Mouse (Mus musculus) thymus, adult 2 months (tissue): ENCODE data around the gene Arhgef28. TPM values are rescaled to one million over a fixed set of nuclear protein-coding genes. Genes with fewer than 3 reads are reported as not detected.
"Not testable (repeated sequence)": the region's sequence is repeated elsewhere in the genome, so short reads cannot be mapped to it uniquely, and the experiment has no call there.

Source experiments
- DNase-seq: peaks from one replicate; pipeline ENCODE4 v3.0.0; 2021
- H3K27ac ChIP-seq: fragments of 200-500 bp; 2 replicates; pipeline ENCODE4 v1.5.1; 2012; ENCODE audit warnings: low read length, control low read depth; ENCODE audit not compliant: control insufficient read depth, insufficient read depth
- H3K27me3 ChIP-seq: fragments of 200-500 bp; 2 replicates; pipeline ENCODE4 v1.6.1; 2012; ENCODE audit warnings: mild to moderate bottlenecking, low read length, moderate library complexity, mixed read lengths; ENCODE audit not compliant: control insufficient read depth, insufficient read depth
- H3K36me3 ChIP-seq: fragments of 200-500 bp; 2 replicates; pipeline ENCODE4 v1.6.1; 2012; ENCODE audit warnings: mild to moderate bottlenecking, low read length, moderate library complexity; ENCODE audit not compliant: control insufficient read depth, insufficient read depth
- H3K4me1 ChIP-seq: fragments of 200-500 bp; replicated peaks from 2 replicates; pipeline ENCODE4 v1.6.1; 2012; ENCODE audit warnings: low read length; ENCODE audit not compliant: control insufficient read depth, insufficient read depth
- H3K4me3 ChIP-seq: fragments of 200-500 bp; 2 replicates; pipeline ENCODE4 v1.5.1; 2012; ENCODE audit warnings: mild to moderate bottlenecking, low read length, control low read depth, moderate library complexity; ENCODE audit not compliant: control insufficient read depth, insufficient read depth
- CTCF ChIP-seq: fragments of 200-500 bp; IDR thresholded peaks from 2 replicates; pipeline ENCODE4 v1.5.1; 2012; ENCODE audit warnings: mild to moderate bottlenecking, control low read depth, low read length, moderate library complexity, borderline replicate concordance; ENCODE audit not compliant: control insufficient read depth, poor library complexity, insufficient read depth; ENCODE audit errors: extremely low read depth
- POLR2A ChIP-seq: fragments of 200-500 bp; IDR thresholded peaks from 2 replicates; pipeline ENCODE4 v1.6.1; 2012; ENCODE audit warnings: mild to moderate bottlenecking, low read length, control low read depth, moderate library complexity; ENCODE audit not compliant: control insufficient read depth, poor library complexity, insufficient read depth; ENCODE audit errors: extremely low read depth
- WGBS: fragments of 180-500 bp; shearing (Covaris S2); methylation state at CpG from one replicate; pipeline ENCODE4 v1.1.7; 2018; 5-methylcytosine and 5-hydroxymethylcytosine counted together
- polyA plus RNA-seq: library from polyadenylated mRNA; depleted of rRNA; stranded (reverse); fragments of >200 nt; gene quantifications from 2 replicates; pipeline ENCODE4 v1.2.3, GENCODE M21; 2012

Arhgef28 gene
- polyA plus RNA-seq, 1 experiment = 2.0 TPM

DNA sequence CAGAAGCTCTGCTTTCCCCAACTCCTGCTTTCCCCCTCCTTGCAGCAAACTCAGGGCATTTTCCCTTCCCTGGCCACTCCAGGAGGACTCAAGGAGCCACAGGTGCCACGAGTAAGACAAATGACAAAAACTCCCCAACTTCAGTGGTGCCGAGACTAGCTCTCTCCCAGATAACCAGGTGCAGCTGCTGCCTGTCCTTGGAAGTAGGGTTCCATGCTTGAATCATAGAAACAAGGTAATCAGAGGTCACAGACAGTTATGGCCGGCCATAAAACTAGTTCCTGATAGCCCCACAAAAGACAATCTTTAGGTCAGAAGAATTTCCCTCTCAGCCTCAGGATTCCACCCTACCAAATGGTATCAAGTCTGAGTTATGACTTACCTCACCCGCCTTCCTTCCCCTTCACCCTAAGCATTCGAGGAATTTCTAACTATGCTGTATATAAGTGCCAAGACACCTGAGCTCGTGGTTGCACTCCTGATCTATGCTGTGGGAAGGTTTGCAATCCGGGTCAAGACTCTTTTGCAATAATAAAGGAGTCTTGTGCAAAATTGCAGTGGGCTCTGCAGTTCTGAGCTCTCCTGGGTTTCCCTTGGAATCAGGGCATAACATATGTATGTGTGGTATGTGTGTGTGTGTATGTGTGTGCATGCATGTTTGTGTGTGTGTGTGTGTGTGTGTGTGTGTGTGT, 93.3 kb downstream of the Arhgef28 start:
- no peak for TF ChIP-seq CTCF
- TF ChIP-seq POLR2A = no peak
- Histone ChIP-seq H3K4me3 (no peak overlapping the region), H3K27ac (no peak overlapping the region), H3K27me3 (no peaks in the 10 kb centered on the region), H3K4me1 (no peaks in the 10 kb centered on the region), H3K36me3 (no peaks in the 10 kb centered on the region)
- WGBS = 77% methylated on average over 7 of the region's 7 CpGs
- no peak for DNase-seq

DNA sequence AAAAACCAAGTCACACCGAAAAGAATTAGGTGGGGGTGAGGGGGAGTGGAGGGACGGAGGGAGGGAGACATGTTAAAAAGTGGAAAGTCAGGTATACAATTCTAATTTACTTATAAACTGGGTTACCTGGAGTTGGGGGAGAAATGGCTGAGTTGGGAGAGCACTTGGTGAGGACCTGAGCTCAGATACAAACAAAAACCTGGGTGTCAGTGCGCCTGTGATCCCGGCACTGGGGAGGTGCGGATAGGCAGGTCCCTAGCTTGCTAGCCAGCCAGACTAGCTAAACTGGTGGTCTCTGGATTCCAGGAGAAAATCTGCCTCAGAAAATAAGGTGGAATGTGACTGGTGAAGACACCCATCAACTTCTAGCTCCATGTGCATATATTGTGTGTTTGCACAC, 94.7 kb downstream of the Arhgef28 start:
- no peak for DNase-seq
- Histone ChIP-seq H3K27ac (no peak overlapping the region), H3K36me3 (no peaks in the 10 kb centered on the region), H3K4me3 (no peak overlapping the region), H3K27me3 (no peaks in the 10 kb centered on the region), H3K4me1 (no peaks in the 10 kb centered on the region)
- 93% methylated on average over 5 of the region's 5 CpGs for WGBS
- TF ChIP-seq CTCF = no peak
- no peak for TF ChIP-seq POLR2A

DNA sequence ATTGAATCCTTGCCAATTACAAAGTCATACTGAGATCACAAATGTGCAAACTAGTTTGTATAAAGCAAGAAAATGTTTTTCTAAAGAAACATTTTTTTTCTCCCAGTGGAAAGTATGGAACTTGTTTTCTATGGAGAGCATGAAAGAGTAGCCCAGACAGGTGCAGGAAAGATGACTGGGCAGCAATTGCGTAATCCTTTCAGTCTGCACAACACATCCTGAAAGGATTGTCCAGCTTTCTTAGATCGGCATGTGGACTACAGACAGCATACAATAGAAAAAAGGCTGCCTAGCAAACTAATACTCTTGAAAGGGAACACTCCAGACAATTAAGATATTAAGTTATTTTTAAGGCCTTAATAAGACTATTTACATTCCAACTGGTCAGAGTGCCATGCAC, 95.2 kb downstream of the Arhgef28 start:
- Histone ChIP-seq H3K4me1 (no peaks in the 10 kb centered on the region), H3K27ac (no peak overlapping the region), H3K4me3 (no peak overlapping the region), H3K36me3 (no peaks in the 10 kb centered on the region), H3K27me3 (no peaks in the 10 kb centered on the region)
- DNase-seq = no peak
- no peak for TF ChIP-seq CTCF
- no peak for TF ChIP-seq POLR2A
- 91% methylated on average over 2 of the region's 2 CpGs for WGBS

DNA sequence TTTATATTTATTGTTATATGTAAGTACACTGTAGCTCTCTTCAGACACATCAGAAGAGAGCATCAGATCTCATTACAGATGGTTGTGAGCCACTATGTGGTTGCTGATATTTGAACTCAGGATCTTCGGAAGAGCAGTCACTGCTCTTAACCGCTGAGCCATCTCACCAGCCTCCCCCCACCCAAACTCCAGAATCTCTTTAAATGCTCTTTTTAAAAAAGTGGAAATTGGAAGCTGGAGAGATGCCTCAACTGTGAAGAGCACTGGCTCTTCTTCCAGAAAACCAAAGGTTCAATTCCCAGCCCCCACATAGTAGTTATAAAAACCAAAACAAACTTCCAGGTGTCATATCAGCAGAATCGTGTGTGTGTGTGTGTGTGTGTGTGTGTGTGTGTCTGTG, 97.8 kb downstream of the Arhgef28 start:
- 98% methylated on average over 3 of the region's 3 CpGs for WGBS
- not testable (repeated sequence) for H3K27me3 ChIP-seq, H3K27ac ChIP-seq, DNase-seq, H3K36me3 ChIP-seq, H3K4me1 ChIP-seq, H3K4me3 ChIP-seq

DNA sequence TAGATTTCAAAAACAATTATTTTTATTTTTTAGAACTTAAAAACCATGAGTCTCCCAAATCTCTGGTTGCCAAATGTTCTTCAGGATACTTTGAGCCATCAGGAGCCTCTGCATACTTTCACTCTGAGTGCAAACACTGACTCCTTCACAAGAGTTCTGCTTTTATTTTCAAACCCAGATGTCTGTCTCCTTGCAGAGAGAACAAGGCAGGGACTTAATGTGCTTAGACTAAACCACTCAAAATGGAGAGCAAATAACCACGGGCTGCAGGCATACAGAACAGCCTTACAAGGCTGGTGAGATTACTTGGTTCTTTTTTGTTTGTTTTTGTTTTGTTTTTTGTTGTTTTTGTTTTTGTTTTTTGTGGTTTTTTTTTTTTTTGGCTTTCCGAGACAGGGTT, 98.6 kb downstream of the Arhgef28 start:
- Histone ChIP-seq H3K27me3 (no peaks in the 10 kb centered on the region), H3K36me3 (no peaks in the 10 kb centered on the region), H3K4me3 (no peak overlapping the region), H3K4me1 (no peaks in the 10 kb centered on the region), H3K27ac (no peak overlapping the region)
- 75% methylated on average over 2 of the region's 2 CpGs for WGBS
- DNase-seq = no peak
- TF ChIP-seq POLR2A = no peak
- no peak for TF ChIP-seq CTCF

DNA sequence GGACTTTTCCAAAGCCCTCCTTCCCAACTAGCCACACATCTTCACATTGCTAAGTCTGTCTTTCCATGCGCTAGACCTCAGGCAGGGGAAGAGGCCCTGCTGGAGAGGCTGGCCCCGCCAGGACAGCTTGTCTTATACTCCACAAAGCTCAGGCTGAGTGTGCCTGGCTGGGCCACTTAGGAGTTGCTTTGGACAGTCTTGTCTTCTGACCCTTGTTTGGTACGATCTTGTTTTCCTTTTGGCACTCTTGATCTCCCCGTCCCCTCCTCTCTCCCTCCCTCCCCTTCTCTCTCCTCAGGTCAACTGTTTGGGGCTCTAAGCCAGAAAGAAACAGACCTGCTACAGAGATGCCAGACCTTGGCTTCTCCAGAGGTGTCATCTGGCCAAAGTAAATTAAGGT, 110.3 kb downstream of the Arhgef28 start:
- Histone ChIP-seq H3K4me3 (no peak overlapping the region), H3K4me1 (no peaks in the 10 kb centered on the region), H3K27me3 (no peaks in the 10 kb centered on the region), H3K36me3 (no peaks in the 10 kb centered on the region), H3K27ac (no peak overlapping the region)
- TF ChIP-seq POLR2A (no peak), CTCF (no peak)
- 88% methylated on average over 4 of the region's 4 CpGs for WGBS
- DNase-seq = no peak

DNA sequence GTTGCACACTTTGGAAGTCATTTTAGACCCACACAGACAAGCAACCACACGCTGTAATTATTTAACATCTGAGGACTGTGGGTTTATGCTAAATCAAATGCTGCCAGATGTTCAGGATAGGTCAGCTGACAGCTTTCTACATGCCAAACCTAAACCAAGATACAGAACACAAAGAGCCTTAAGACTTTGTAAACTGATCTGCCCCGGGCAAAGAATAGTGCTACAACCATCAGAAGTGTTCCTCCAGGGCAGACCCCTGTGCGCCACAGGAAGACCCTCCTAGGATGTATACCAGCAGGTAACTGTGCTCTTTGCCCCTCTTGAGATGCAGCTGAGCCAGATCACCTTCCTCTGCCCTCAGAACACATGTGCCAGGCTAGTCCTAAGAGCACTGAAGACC, 111.9 kb downstream of the Arhgef28 start:
- WGBS = 45% methylated on average over 3 of the region's 3 CpGs
- no peak for TF ChIP-seq CTCF
- TF ChIP-seq POLR2A = no peak

More for the DNA sequence above, 111.9 kb downstream of the Arhgef28 start:
- H3K27me3 ChIP-seq = no peaks in the 10 kb centered on the region
- H3K4me1 ChIP-seq = no peaks in the 10 kb centered on the region
- no peaks in the 10 kb centered on the region for H3K36me3 ChIP-seq
- DNase-seq = no peak
- H3K4me3 ChIP-seq = no peak overlapping the region
- H3K27ac ChIP-seq = no peak overlapping the region
